Mouse (Mus musculus): Measurements from ENCODE around the gene Trp53i13. TPM values are rescaled to one million over a fixed set of nuclear protein-coding genes. Genes with fewer than 3 reads are reported as not detected.
A peak's percentile ranks its signal among the peaks of the same experiment; 100 is the strongest.

Trp53i13 gene
- polyA plus RNA-seq, 1 experiment, result not detected

DNA sequence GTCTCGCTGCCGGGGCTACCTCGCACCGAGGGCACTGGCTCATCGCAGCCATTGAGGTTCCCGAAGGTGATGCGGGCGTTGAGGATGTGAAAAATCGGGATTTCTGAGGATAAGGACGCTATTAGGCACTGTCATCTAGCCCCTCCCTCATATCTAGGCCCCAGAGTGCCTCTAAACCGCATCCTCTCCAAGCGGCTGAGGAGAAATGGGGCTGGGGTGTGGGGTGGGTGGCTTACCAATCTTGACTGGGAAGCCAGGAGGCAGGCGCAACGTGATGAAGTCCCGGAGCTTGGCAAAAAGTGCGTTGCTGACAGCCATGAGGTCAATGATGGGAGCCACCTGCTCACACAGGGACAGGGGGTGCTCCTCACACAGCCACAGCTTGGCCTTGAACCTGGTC lies 43.0 kb downstream of the Trp53i13 start:
- no peak overlapping the region for H3K4me3 ChIP-seq (ENCODE audit: insufficient read depth, low read depth, low read length)
- no peak for TF ChIP-seq POLR2A (IDR thresholded peaks at IDR 0.05; ENCODE audit: insufficient read depth, low read depth, low read length)
- TF ChIP-seq CTCF (IDR thresholded peaks at IDR 0.05; ENCODE audit: insufficient read depth, low read depth, low read length), result no peak
- H3K27ac ChIP-seq (ENCODE audit: insufficient read depth, low read depth, low read length), result no peak overlapping the region
- 92% methylated on average over 16 of the region's 16 CpGs for WGBS
- H3K4me1 ChIP-seq (ENCODE audit: control insufficient read depth, insufficient read depth, low read length), result peaks cover 13% of the 10 kb centered on the region

DNA sequence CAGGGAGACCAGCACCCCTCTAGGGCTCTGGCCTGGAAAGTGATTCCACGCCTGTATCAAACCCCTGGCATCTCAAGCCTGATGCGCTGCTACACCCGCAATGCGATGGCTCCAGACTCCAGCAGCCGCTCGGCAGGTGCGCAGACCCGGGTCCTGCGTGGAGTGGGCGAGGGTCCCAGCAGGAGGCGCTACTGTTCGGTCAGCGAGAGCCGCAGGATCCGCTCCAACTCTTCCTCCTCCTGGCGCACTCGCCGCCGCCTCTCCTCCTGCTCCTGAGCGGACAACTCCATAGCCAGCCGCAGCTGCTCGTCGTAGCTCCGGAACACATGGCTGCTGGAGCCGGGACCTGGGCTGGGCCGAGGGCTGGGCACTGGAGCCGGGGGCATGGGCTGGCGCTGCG lies 44.4 kb downstream of the Trp53i13 start:
- TF ChIP-seq POLR2A (IDR thresholded peaks at IDR 0.05; ENCODE audit: insufficient read depth, low read depth, low read length) (no peak), CTCF (IDR thresholded peaks at IDR 0.05; ENCODE audit: insufficient read depth, low read depth, low read length) (no peak)
- 79% methylated on average over 29 of the region's 29 CpGs for WGBS
- Histone ChIP-seq H3K27ac (ENCODE audit: insufficient read depth, low read depth, low read length) (no peak overlapping the region), H3K4me3 (ENCODE audit: insufficient read depth, low read depth, low read length) (no peak overlapping the region), H3K4me1 (ENCODE audit: control insufficient read depth, insufficient read depth, low read length) (peaks cover 15% of the 10 kb centered on the region)

DNA sequence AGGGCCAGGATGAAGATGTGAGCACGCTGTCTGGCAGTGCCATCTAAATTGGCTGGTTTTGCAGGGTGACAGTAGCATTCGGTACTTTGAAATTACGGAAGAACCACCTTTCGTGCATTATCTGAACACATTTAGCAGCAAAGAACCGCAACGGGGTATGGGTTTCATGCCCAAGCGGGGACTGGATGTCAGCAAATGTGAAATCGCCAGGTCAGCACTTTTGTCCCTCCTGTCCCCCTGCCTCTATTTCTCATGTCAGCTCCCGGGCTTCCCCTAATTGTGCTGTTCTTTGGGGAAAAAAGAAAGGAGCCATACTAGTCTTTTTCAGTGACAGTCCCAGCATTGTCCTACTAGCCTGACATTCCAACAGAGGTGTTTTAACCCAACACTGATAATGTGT lies 47.4 kb downstream of the Trp53i13 start:
- Histone ChIP-seq H3K4me3 (ENCODE audit: insufficient read depth, low read depth, low read length) (no peak overlapping the region), H3K27ac (ENCODE audit: insufficient read depth, low read depth, low read length) (no peak overlapping the region), H3K4me1 (ENCODE audit: control insufficient read depth, insufficient read depth, low read length) (peaks cover 20% of the 10 kb centered on the region)
- TF ChIP-seq CTCF (IDR thresholded peaks at IDR 0.05; ENCODE audit: insufficient read depth, low read depth, low read length) (no peak), POLR2A (IDR thresholded peaks at IDR 0.05; ENCODE audit: insufficient read depth, low read depth, low read length) (no peak)
- WGBS, result 82% methylated on average over 9 of the region's 9 CpGs

GRCm38 (mm10) chr11:77467784-77468183 lies 48.0 kb downstream of the Trp53i13 start:
- 9% methylated on average over 20 of the region's 20 CpGs for WGBS
- H3K4me3 ChIP-seq (ENCODE audit: insufficient read depth, low read depth, low read length), result peak overlapping the region; percentile 9; the same call in 1 of the 2 replicates
- TF ChIP-seq CTCF (IDR thresholded peaks at IDR 0.05; ENCODE audit: insufficient read depth, low read depth, low read length) (peak; percentile 92), POLR2A (IDR thresholded peaks at IDR 0.05; ENCODE audit: insufficient read depth, low read depth, low read length) (no peak)
- peaks cover 23% of the 10 kb centered on the region for H3K4me1 ChIP-seq (ENCODE audit: control insufficient read depth, insufficient read depth, low read length)
- no peak overlapping the region for H3K27ac ChIP-seq (ENCODE audit: insufficient read depth, low read depth, low read length)

DNA sequence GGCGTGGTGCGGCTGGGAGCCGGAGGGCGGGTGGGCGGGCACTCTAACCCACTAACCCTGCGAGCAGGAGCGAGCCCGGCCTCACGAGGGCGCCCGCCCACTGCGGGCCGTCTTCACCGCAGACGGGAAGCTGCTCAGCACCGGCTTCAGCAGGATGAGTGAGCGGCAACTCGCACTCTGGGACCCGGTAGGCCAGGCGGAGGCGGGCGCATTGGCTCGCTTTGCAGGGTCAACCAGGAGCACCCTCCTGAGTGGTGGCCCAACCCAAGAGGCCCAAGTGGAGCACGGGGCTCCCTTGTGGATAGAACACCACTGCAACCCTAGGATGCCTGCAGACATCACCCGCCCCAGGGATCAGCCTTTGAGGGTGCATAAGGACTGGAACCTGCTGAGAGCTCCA lies 48.6 kb downstream of the Trp53i13 start:
- 7% methylated on average over 25 of the region's 25 CpGs for WGBS
- Histone ChIP-seq H3K4me1 (ENCODE audit: control insufficient read depth, insufficient read depth, low read length) (peaks cover 29% of the 10 kb centered on the region), H3K4me3 (ENCODE audit: insufficient read depth, low read depth, low read length) (no peak overlapping the region), H3K27ac (ENCODE audit: insufficient read depth, low read depth, low read length) (no peak overlapping the region)
- no peak for TF ChIP-seq POLR2A (IDR thresholded peaks at IDR 0.05; ENCODE audit: insufficient read depth, low read depth, low read length)
- no peak for TF ChIP-seq CTCF (IDR thresholded peaks at IDR 0.05; ENCODE audit: insufficient read depth, low read depth, low read length)

GRCm38 (mm10) chr11:77466544-77466943 lies 49.2 kb downstream of the Trp53i13 start:
- no peak overlapping the region for H3K27ac ChIP-seq (ENCODE audit: insufficient read depth, low read depth, low read length)
- TF ChIP-seq CTCF (IDR thresholded peaks at IDR 0.05; ENCODE audit: insufficient read depth, low read depth, low read length), result no peak
- TF ChIP-seq POLR2A (IDR thresholded peaks at IDR 0.05; ENCODE audit: insufficient read depth, low read depth, low read length), result no peak
- 47% methylated on average over 9 of the region's 9 CpGs for WGBS
- peaks cover 31% of the 10 kb centered on the region for H3K4me1 ChIP-seq (ENCODE audit: control insufficient read depth, insufficient read depth, low read length)
- H3K4me3 ChIP-seq (ENCODE audit: insufficient read depth, low read depth, low read length), result no peak overlapping the region

GRCm38 (mm10) chr11:77465111-77465510 lies 50.7 kb downstream of the Trp53i13 start:
- no peak for TF ChIP-seq POLR2A (IDR thresholded peaks at IDR 0.05; ENCODE audit: insufficient read depth, low read depth, low read length)
- TF ChIP-seq CTCF (IDR thresholded peaks at IDR 0.05; ENCODE audit: insufficient read depth, low read depth, low read length), result no peak
- H3K4me1 ChIP-seq (ENCODE audit: control insufficient read depth, insufficient read depth, low read length), result peaks cover 31% of the 10 kb centered on the region
- H3K4me3 ChIP-seq (ENCODE audit: insufficient read depth, low read depth, low read length), result no peak overlapping the region
- no peak overlapping the region for H3K27ac ChIP-seq (ENCODE audit: insufficient read depth, low read depth, low read length)
- WGBS, result 56% methylated on average over 3 of the region's 3 CpGs

DNA sequence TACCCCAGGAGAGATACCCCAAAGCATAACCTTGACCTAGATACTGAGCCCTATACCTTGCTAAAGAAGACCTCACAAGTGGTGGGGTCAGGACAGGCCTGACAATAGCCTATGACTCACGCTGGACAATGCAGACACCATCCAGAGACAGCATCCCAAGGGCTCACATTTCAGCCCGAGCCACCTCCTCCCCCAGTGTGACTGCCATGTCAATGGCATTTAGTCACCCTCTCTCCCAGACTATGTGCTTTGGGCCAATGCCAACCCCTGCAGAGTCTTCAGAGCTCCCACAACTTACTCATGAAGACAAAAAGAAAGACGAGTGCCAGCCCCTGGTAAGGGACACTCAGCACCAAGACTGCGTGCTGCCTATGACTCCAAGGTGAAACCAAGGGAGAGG lies 51.1 kb downstream of the Trp53i13 start:
- Histone ChIP-seq H3K4me3 (ENCODE audit: insufficient read depth, low read depth, low read length) (no peak overlapping the region), H3K4me1 (ENCODE audit: control insufficient read depth, insufficient read depth, low read length) (peaks cover 31% of the 10 kb centered on the region), H3K27ac (ENCODE audit: insufficient read depth, low read depth, low read length) (no peak overlapping the region)
- TF ChIP-seq CTCF (IDR thresholded peaks at IDR 0.05; ENCODE audit: insufficient read depth, low read depth, low read length), result no peak
- no peak for TF ChIP-seq POLR2A (IDR thresholded peaks at IDR 0.05; ENCODE audit: insufficient read depth, low read depth, low read length)
- WGBS, result 56% methylated on average over 4 of the region's 4 CpGs

- TF ChIP-seq POLR2A (IDR thresholded peaks at IDR 0.05; ENCODE audit: insufficient read depth, low read depth, low read length) (no peak), CTCF (IDR thresholded peaks at IDR 0.05; ENCODE audit: insufficient read depth, low read depth, low read length) (no peak)
- H3K27ac ChIP-seq (ENCODE audit: insufficient read depth, low read depth, low read length), result no peak overlapping the region
- H3K4me1 ChIP-seq (ENCODE audit: control insufficient read depth, insufficient read depth, low read length), result peaks cover 31% of the 10 kb centered on the region
- 86% methylated on average over 10 of the region's 10 CpGs for WGBS
- no peak overlapping the region for H3K4me3 ChIP-seq (ENCODE audit: insufficient read depth, low read depth, low read length)
These were observed 52.0 kb downstream of the Trp53i13 start for GRCm38 (mm10) chr11:77463786-77464185.

GRCm38 (mm10) chr11:77463101-77463445 lies 52.7 kb downstream of the Trp53i13 start:
- Histone ChIP-seq H3K4me3 (ENCODE audit: insufficient read depth, low read depth, low read length) (peak overlapping the region; percentile 54), H3K4me1 (ENCODE audit: control insufficient read depth, insufficient read depth, low read length) (peaks cover 29% of the 10 kb centered on the region), H3K27ac (ENCODE audit: insufficient read depth, low read depth, low read length) (no peak overlapping the region)
- WGBS, result 56% methylated on average over 8 of the region's 8 CpGs
- no peak for TF ChIP-seq CTCF (IDR thresholded peaks at IDR 0.05; ENCODE audit: insufficient read depth, low read depth, low read length)
- TF ChIP-seq POLR2A (IDR thresholded peaks at IDR 0.05; ENCODE audit: insufficient read depth, low read depth, low read length), result no peak
